Mouse (Mus musculus) adrenal gland, postnatal 4 days (tissue): ENCODE results near the gene Vash1. TPM values are rescaled to one million over a fixed set of nuclear protein-coding genes. Genes with fewer than 3 reads are reported as not detected.

Experiments
- DNase-seq, 2 experiments: peaks; one replicate each; pipeline ENCODE4 v3.0.0; 2021 to 2022; ENCODE audit warnings: low spot score in 2 of 2, mixed read lengths in 2 of 2
- long read RNA-seq, 2 experiments: library from polyadenylated mRNA; stranded (forward); transcript quantifications; one replicate each; pipeline ENCODE4 v2.0.0; 2021
- total RNA-seq, 2 experiments: library from RNA; stranded (reverse); gene quantifications; 2 replicates each; pipeline ENCODE4 v1.2.3; 2021

The Vash1 gene
- total RNA-seq = 10 to 100 TPM; 22.0 to 24.4 TPM
- long read RNA-seq, experiment 1, partial matches to known transcripts = 0 of 1 reads
- long read RNA-seq, experiment 1, other reads (novel, unspliced or antisense) = 1 of 1 reads
- long read RNA-seq, experiment 2, partial matches to known transcripts = 2 of 3 reads
- long read RNA-seq, experiment 2, other reads (novel, unspliced or antisense) = 1 of 3 reads

GRCm38 (mm10) chr12:86678591-86679545 lies at the start of gene Vash1:
Vash1 (plus strand) TSS chr12:86678700.
- peak; percentile 32 to 38 for DNase-seq

GRCm38 (mm10) chr12:86628783-86629172 lies 49.7 kb upstream of the Vash1 start:
- no peak for DNase-seq

- no peak for DNase-seq
Observed at GRCm38 (mm10) chr12:86641763-86642162, 36.7 kb upstream of the Vash1 start.

- no peak for DNase-seq
Observed at GRCm38 (mm10) chr12:86644512-86645273, 33.8 kb upstream of the Vash1 start.

- no peak for DNase-seq
Observed at GRCm38 (mm10) chr12:86645494-86645893, 33.0 kb upstream of the Vash1 start.

GRCm38 (mm10) chr12:86646831-86647230 lies 31.7 kb upstream of the Vash1 start:
- no peak for DNase-seq

GRCm38 (mm10) chr12:86647279-86647678 lies 31.2 kb upstream of the Vash1 start:
- no peak for DNase-seq

GRCm38 (mm10) chr12:86647736-86648135 lies 30.8 kb upstream of the Vash1 start:
- no peak for DNase-seq

GRCm38 (mm10) chr12:86648489-86648888 lies 30.0 kb upstream of the Vash1 start:
- no peak for DNase-seq

- DNase-seq = no peak
Observed at GRCm38 (mm10) chr12:86651301-86651860, 27.1 kb upstream of the Vash1 start.

- DNase-seq = peak; percentile 21 to 47
Observed at GRCm38 (mm10) chr12:86652570-86653041, 25.9 kb upstream of the Vash1 start.

- DNase-seq = no peak
Observed at GRCm38 (mm10) chr12:86659447-86659968, 19.0 kb upstream of the Vash1 start.

- DNase-seq = no peak
Observed at GRCm38 (mm10) chr12:86660466-86660865, 18.0 kb upstream of the Vash1 start.

- no peak for DNase-seq
Observed at GRCm38 (mm10) chr12:86665656-86666055, 12.8 kb upstream of the Vash1 start.

GRCm38 (mm10) chr12:86668404-86668803 lies 10.1 kb upstream of the Vash1 start:
- no peak for DNase-seq

- no peak for DNase-seq
Observed at GRCm38 (mm10) chr12:86672105-86672504, 6.4 kb upstream of the Vash1 start.

- DNase-seq = no peak
Observed at GRCm38 (mm10) chr12:86672507-86672906, 6.0 kb upstream of the Vash1 start.

- DNase-seq = no peak
Observed at GRCm38 (mm10) chr12:86679546-86679930, 1.0 kb downstream of the Vash1 start.

- no peak for DNase-seq
Observed at GRCm38 (mm10) chr12:86679991-86680491, 1.5 kb downstream of the Vash1 start.

- no peak for DNase-seq
Observed at GRCm38 (mm10) chr12:86680591-86681193, 2.2 kb downstream of the Vash1 start.
